Mouse (Mus musculus): ENCODE data around the gene 1700034J05Rik.

GRCm38 (mm10) chr6:146901929-146902328 is 52.3 kb downstream of the 1700034J05Rik start:
- TF ChIP-seq CTCF (IDR thresholded peaks at IDR 0.05; ENCODE audit: control insufficient read depth, insufficient read depth, insufficient replicate concordance, low read depth, low read length) = no peak
- no peak for TF ChIP-seq POLR2A (IDR thresholded peaks at IDR 0.05; ENCODE audit: control insufficient read depth, low read depth, low read length)
